Mouse (Mus musculus): ENCODE results near the gene Zfyve28. TPM values are rescaled to one million over a fixed set of nuclear protein-coding genes. Genes with fewer than 3 reads are reported as not detected.

Zfyve28 gene
- polyA plus RNA-seq, 1 experiment from 2014 or later, result 0.29 TPM

DNA sequence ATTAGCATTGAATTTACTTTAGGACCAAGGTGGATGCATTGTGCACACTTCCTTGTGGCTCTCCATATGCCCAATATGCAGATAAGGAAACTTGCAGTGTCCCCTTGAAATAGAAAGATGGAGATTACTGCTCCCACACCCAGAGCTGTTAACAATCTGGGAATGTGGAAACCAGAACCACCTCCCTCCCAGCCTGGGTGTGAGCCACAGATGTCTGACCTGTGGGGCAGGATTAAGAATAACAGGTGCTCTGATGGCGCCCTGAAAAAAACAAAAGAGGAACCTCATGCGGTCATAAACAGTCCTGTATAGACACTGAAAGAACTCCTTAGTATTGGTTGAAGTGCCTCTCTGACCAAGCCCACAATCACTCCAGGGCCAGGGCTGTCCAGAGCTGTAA lies 99.4 kb downstream of the Zfyve28 start:
- H3K4me1 ChIP-seq (ENCODE audit: control insufficient read depth, insufficient read depth, low read length), result peaks cover 37% of the 10 kb centered on the region

GRCm38 (mm10) chr5:34187601-34188316 lies 100.5 kb downstream of the Zfyve28 start, which contains the start of gene Mxd4:
Mxd4 (minus strand) TSS chr5:34187720.
- Histone ChIP-seq H3K9me3 (replicated peaks; ENCODE audit: control insufficient read depth, low read length) (no peaks in the 10 kb centered on the region), H3K36me3 (ENCODE audit: control insufficient read depth, insufficient read depth, low read length) (peaks cover 3% of the 10 kb centered on the region; the same call in 1 of the 2 replicates), H3K27ac (ENCODE audit: low read depth, low read length) (peak within 1 kb of the TSS; percentile 91), H3K4me2 (peak within 1 kb of the TSS; percentile 90), H3K4me1 (ENCODE audit: control insufficient read depth, insufficient read depth, low read length) (peaks cover 48% of the 10 kb centered on the region), H3K9ac (ENCODE audit: low read depth, low read length) (peak within 1 kb of the TSS; percentile 90), H3K27me3 (ENCODE audit: control insufficient read depth, insufficient read depth, low read length) (no peaks in the 10 kb centered on the region), H3K4me3 (ENCODE audit: low read depth, low read length) (peak within 1 kb of the TSS; percentile 92)
- ATAC-seq (replicated peaks; ENCODE audit: insufficient number of reproducible peaks, low FRiP score, low TSS enrichment), result peak; percentile 98
- 0% methylated on average over 58 of the region's 60 CpGs for WGBS (ENCODE audit: insufficient replicate concordance)

More for the DNA sequence above, 99.4 kb downstream of the Zfyve28 start:
- H3K27me3 ChIP-seq (ENCODE audit: control insufficient read depth, insufficient read depth, low read length), result no peaks in the 10 kb centered on the region
- H3K4me3 ChIP-seq (ENCODE audit: low read depth, low read length), result no peak overlapping the region
- peak overlapping the region; percentile 78 for H3K4me2 ChIP-seq
- 0 out of 2 replicates have a peak overlapping the region, but pooled peaks have one; percentile 77 for H3K9ac ChIP-seq (ENCODE audit: low read depth, low read length)
- WGBS (ENCODE audit: insufficient replicate concordance), result 70% methylated on average over 2 of the region's 2 CpGs
- H3K9me3 ChIP-seq (replicated peaks; ENCODE audit: control insufficient read depth, low read length), result no peaks in the 10 kb centered on the region
- no peak for ATAC-seq (replicated peaks; ENCODE audit: insufficient number of reproducible peaks, low FRiP score, low TSS enrichment)
- no peak overlapping the region for H3K27ac ChIP-seq (ENCODE audit: low read depth, low read length)
- peaks cover 3% of the 10 kb centered on the region; the same call in 1 of the 2 replicates for H3K36me3 ChIP-seq (ENCODE audit: control insufficient read depth, insufficient read depth, low read length)

DNA sequence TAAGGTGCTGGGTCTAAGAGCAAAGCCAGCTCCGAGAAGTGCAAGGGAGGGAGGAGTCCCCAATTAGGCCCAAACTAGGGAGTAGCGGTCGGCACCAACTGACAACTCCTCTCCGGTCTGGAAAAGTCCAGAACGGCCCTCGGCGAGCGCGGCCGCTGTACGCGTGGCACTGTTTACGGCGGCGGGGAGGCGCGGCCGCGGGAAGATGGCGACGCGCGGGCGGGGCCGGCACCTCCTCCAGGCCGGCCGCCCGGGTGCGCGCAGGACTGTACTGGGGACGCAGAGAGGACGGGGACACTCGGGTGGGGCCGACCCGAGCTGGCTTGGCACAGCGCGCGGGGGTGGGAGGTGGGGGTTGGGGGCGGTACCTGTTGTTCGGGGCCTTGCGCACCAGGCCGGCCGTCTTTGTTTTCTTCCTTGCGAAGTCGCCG lies 101.3 kb downstream of the Zfyve28 start:
- peak overlapping the region; percentile 90 for H3K9ac ChIP-seq (ENCODE audit: low read depth, low read length)
- peak overlapping the region; percentile 92 for H3K4me3 ChIP-seq (ENCODE audit: low read depth, low read length)
- peak overlapping the region; percentile 90 for H3K4me2 ChIP-seq
- H3K9me3 ChIP-seq (replicated peaks; ENCODE audit: control insufficient read depth, low read length), result no peaks in the 10 kb centered on the region
- peaks cover 51% of the 10 kb centered on the region for H3K4me1 ChIP-seq (ENCODE audit: control insufficient read depth, insufficient read depth, low read length)
- ATAC-seq (replicated peaks; ENCODE audit: insufficient number of reproducible peaks, low FRiP score, low TSS enrichment), result no peak
- peaks cover 3% of the 10 kb centered on the region; the same call in 1 of the 2 replicates for H3K36me3 ChIP-seq (ENCODE audit: control insufficient read depth, insufficient read depth, low read length)
- under 1% methylated on average over 43 of the region's 46 CpGs for WGBS (ENCODE audit: insufficient replicate concordance)
- H3K27ac ChIP-seq (ENCODE audit: low read depth, low read length), result peak overlapping the region; percentile 91
- no peaks in the 10 kb centered on the region for H3K27me3 ChIP-seq (ENCODE audit: control insufficient read depth, insufficient read depth, low read length)

GRCm38 (mm10) chr5:34186391-34186790 lies 101.9 kb downstream of the Zfyve28 start:
- Histone ChIP-seq H3K9ac (ENCODE audit: low read depth, low read length) (peak overlapping the region; percentile 90), H3K27ac (ENCODE audit: low read depth, low read length) (peak overlapping the region; percentile 91; the same call in 1 of the 2 replicates), H3K27me3 (ENCODE audit: control insufficient read depth, insufficient read depth, low read length) (no peaks in the 10 kb centered on the region), H3K9me3 (replicated peaks; ENCODE audit: control insufficient read depth, low read length) (no peaks in the 10 kb centered on the region), H3K4me1 (ENCODE audit: control insufficient read depth, insufficient read depth, low read length) (peaks cover 51% of the 10 kb centered on the region), H3K4me2 (peak overlapping the region; percentile 90), H3K4me3 (ENCODE audit: low read depth, low read length) (peak overlapping the region; percentile 92), H3K36me3 (ENCODE audit: control insufficient read depth, insufficient read depth, low read length) (peaks cover 3% of the 10 kb centered on the region; the same call in 1 of the 2 replicates)
- 69% methylated on average over 2 of the region's 2 CpGs for WGBS (ENCODE audit: insufficient replicate concordance)
- no peak for ATAC-seq (replicated peaks; ENCODE audit: insufficient number of reproducible peaks, low FRiP score, low TSS enrichment)

GRCm38 (mm10) chr5:34185791-34186190 lies 102.5 kb downstream of the Zfyve28 start:
- Histone ChIP-seq H3K27me3 (ENCODE audit: control insufficient read depth, insufficient read depth, low read length) (no peaks in the 10 kb centered on the region), H3K27ac (ENCODE audit: low read depth, low read length) (no peak overlapping the region), H3K9ac (ENCODE audit: low read depth, low read length) (peak overlapping the region; percentile 90), H3K4me2 (peak overlapping the region; percentile 90), H3K4me3 (ENCODE audit: low read depth, low read length) (peak overlapping the region; percentile 92), H3K36me3 (ENCODE audit: control insufficient read depth, insufficient read depth, low read length) (peaks cover 3% of the 10 kb centered on the region; the same call in 1 of the 2 replicates), H3K4me1 (ENCODE audit: control insufficient read depth, insufficient read depth, low read length) (peaks cover 51% of the 10 kb centered on the region), H3K9me3 (replicated peaks; ENCODE audit: control insufficient read depth, low read length) (no peaks in the 10 kb centered on the region)
- no peak for ATAC-seq (replicated peaks; ENCODE audit: insufficient number of reproducible peaks, low FRiP score, low TSS enrichment)

DNA sequence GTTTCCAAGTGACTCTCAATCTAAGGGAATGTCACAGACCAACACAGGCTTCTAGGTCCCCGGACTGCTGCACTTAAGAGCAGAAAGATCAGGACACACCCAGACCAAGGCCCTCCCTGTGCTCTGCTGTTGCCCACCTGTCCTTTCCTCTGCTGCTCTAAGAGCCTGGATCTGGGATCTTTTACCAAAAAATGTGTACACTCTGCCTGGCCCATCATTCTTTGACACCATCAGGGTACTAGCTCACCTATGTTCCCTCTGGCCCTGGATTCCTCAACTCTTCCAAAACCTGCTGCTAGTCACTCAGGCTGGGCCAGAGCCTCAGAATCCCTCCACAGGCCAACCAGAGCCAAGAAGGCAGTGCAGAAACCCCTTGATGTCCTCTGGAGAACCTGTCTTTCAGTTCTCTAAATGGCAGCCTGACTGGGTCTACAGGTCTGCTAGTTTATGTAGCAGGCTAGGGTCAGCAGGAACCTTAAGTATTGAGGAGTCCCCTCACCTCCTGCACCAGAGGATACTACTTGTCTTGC lies 103.1 kb downstream of the Zfyve28 start:
- H3K4me2 ChIP-seq, result peak overlapping the region; percentile 90
- ATAC-seq (replicated peaks; ENCODE audit: insufficient number of reproducible peaks, low FRiP score, low TSS enrichment), result no peak
- no peak overlapping the region for H3K27ac ChIP-seq (ENCODE audit: low read depth, low read length)
- 81% methylated on average over 1 of the region's 1 CpGs for WGBS (ENCODE audit: insufficient replicate concordance)
- H3K4me3 ChIP-seq (ENCODE audit: low read depth, low read length), result no peak overlapping the region
- H3K9me3 ChIP-seq (replicated peaks; ENCODE audit: control insufficient read depth, low read length), result no peaks in the 10 kb centered on the region
- H3K9ac ChIP-seq (ENCODE audit: low read depth, low read length), result no peak overlapping the region
- H3K4me1 ChIP-seq (ENCODE audit: control insufficient read depth, insufficient read depth, low read length), result peaks cover 51% of the 10 kb centered on the region
- peaks cover 5% of the 10 kb centered on the region; the same call in 1 of the 2 replicates for H3K36me3 ChIP-seq (ENCODE audit: control insufficient read depth, insufficient read depth, low read length)
- H3K27me3 ChIP-seq (ENCODE audit: control insufficient read depth, insufficient read depth, low read length), result no peaks in the 10 kb centered on the region

DNA sequence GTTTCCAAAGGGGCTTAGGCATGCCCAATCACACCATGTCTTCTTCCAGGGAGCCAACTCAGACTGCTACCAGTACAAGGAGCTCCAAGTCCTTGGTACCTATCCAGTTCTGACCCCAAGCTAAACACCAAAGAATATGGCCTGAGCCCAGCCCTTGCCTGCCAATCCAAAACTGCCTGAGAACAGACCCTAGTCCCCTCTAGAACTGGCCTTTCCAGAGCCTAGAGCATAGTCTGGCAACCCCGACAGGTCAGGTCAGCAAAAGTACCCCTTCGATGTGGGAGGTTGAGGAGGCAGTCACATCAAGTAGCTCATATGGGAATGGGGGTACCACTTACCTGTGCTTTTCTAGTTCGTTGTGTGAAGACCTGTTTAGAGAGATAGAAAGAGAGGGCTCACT lies 104.3 kb downstream of the Zfyve28 start:
- H3K4me1 ChIP-seq (ENCODE audit: control insufficient read depth, insufficient read depth, low read length), result peaks cover 47% of the 10 kb centered on the region
- H3K4me2 ChIP-seq, result no peak overlapping the region
- H3K27ac ChIP-seq (ENCODE audit: low read depth, low read length), result no peak overlapping the region
- no peak for ATAC-seq (replicated peaks; ENCODE audit: insufficient number of reproducible peaks, low FRiP score, low TSS enrichment)
- H3K27me3 ChIP-seq (ENCODE audit: control insufficient read depth, insufficient read depth, low read length), result no peaks in the 10 kb centered on the region
- WGBS (ENCODE audit: insufficient replicate concordance), result 84% methylated on average over 3 of the region's 3 CpGs
- H3K9me3 ChIP-seq (replicated peaks; ENCODE audit: control insufficient read depth, low read length), result no peaks in the 10 kb centered on the region
- H3K9ac ChIP-seq (ENCODE audit: low read depth, low read length), result no peak overlapping the region; the same call in 1 of the 2 replicates
- peaks cover 7% of the 10 kb centered on the region; the same call in 1 of the 2 replicates for H3K36me3 ChIP-seq (ENCODE audit: control insufficient read depth, insufficient read depth, low read length)
- no peak overlapping the region for H3K4me3 ChIP-seq (ENCODE audit: low read depth, low read length)

GRCm38 (mm10) chr5:34183156-34183880 lies 104.9 kb downstream of the Zfyve28 start:
- peak overlapping the region; percentile 23; the same call in 1 of the 2 replicates for H3K4me2 ChIP-seq
- 0 out of 2 replicates have a peak overlapping the region, but pooled peaks have one; percentile 16 for H3K27ac ChIP-seq (ENCODE audit: low read depth, low read length)
- H3K27me3 ChIP-seq (ENCODE audit: control insufficient read depth, insufficient read depth, low read length), result no peaks in the 10 kb centered on the region

More at GRCm38 (mm10) chr5:34183156-34183880, 104.9 kb downstream of the Zfyve28 start:
- peaks cover 7% of the 10 kb centered on the region; the same call in 1 of the 2 replicates for H3K36me3 ChIP-seq (ENCODE audit: control insufficient read depth, insufficient read depth, low read length)
- no peak overlapping the region; the same call in 1 of the 2 replicates for H3K9ac ChIP-seq (ENCODE audit: low read depth, low read length)
- H3K4me3 ChIP-seq (ENCODE audit: low read depth, low read length), result no peak overlapping the region
- peaks cover 42% of the 10 kb centered on the region for H3K4me1 ChIP-seq (ENCODE audit: control insufficient read depth, insufficient read depth, low read length)
- 71% methylated on average over 5 of the region's 5 CpGs for WGBS (ENCODE audit: insufficient replicate concordance)
- ATAC-seq (replicated peaks; ENCODE audit: insufficient number of reproducible peaks, low FRiP score, low TSS enrichment), result no peak
- no peaks in the 10 kb centered on the region for H3K9me3 ChIP-seq (replicated peaks; ENCODE audit: control insufficient read depth, low read length)
